Mouse (Mus musculus): ENCODE measurements around the gene Rer1. TPM values are rescaled to one million over a fixed set of nuclear protein-coding genes. Genes with fewer than 3 reads are reported as not detected.

The Rer1 gene
- polyA plus RNA-seq, 1 experiment from 2014 or later = 157 TPM

- peaks cover 65% of the 10 kb centered on the region for H3K36me3 ChIP-seq
- H3K9me3 ChIP-seq (replicated peaks) = no peaks in the 10 kb centered on the region
- H3K4me3 ChIP-seq (replicated peaks) = no peak overlapping the region
- no peak overlapping the region for H3K9ac ChIP-seq
- H3K27ac ChIP-seq (replicated peaks) = no peak overlapping the region
- no peaks in the 10 kb centered on the region for H3K27me3 ChIP-seq
- no peak for ATAC-seq (ENCODE audit: insufficient number of reproducible peaks, low FRiP score, low TSS enrichment, low read depth)
- peaks cover 25% of the 10 kb centered on the region for H3K4me1 ChIP-seq
- WGBS = 87% methylated on average over 13 of the region's 13 CpGs
- H3K4me2 ChIP-seq (replicated peaks) = no peak overlapping the region
Measured at GRCm38 (mm10) chr4:155070199-155070598, 16.0 kb downstream of the Rer1 start.

GRCm38 (mm10) chr4:155069191-155069590, 17.0 kb downstream of the Rer1 start:
- Histone ChIP-seq H3K4me1 (peaks cover 29% of the 10 kb centered on the region), H3K27me3 (no peaks in the 10 kb centered on the region), H3K9me3 (replicated peaks) (no peaks in the 10 kb centered on the region), H3K36me3 (peaks cover 55% of the 10 kb centered on the region), H3K9ac (no peak overlapping the region), H3K4me2 (replicated peaks) (no peak overlapping the region), H3K27ac (replicated peaks) (no peak overlapping the region), H3K4me3 (replicated peaks) (no peak overlapping the region)
- no peak for ATAC-seq (ENCODE audit: insufficient number of reproducible peaks, low FRiP score, low TSS enrichment, low read depth)
- 86% methylated on average over 6 of the region's 6 CpGs for WGBS

- peaks cover 49% of the 10 kb centered on the region for H3K36me3 ChIP-seq
- H3K4me1 ChIP-seq = peaks cover 33% of the 10 kb centered on the region
- no peak for ATAC-seq (ENCODE audit: insufficient number of reproducible peaks, low FRiP score, low TSS enrichment, low read depth)
- H3K4me2 ChIP-seq (replicated peaks) = peak overlapping the region; percentile 68
- H3K27me3 ChIP-seq = no peaks in the 10 kb centered on the region
- H3K4me3 ChIP-seq (replicated peaks) = peak overlapping the region; percentile 63; the same call in 1 of the 2 replicates
- WGBS = 89% methylated on average over 20 of the region's 20 CpGs
- H3K9me3 ChIP-seq (replicated peaks) = no peaks in the 10 kb centered on the region
- no peak overlapping the region for H3K27ac ChIP-seq (replicated peaks)
- H3K9ac ChIP-seq = 0 out of 2 replicates have a peak overlapping the region, but pooled peaks have one; percentile 81
Measured at GRCm38 (mm10) chr4:155068357-155068972, 17.7 kb downstream of the Rer1 start.

GRCm38 (mm10) chr4:155066834-155067522, 19.2 kb downstream of the Rer1 start, which contains the start of gene Pex10:
Gene Pex10, plus strand, starts transcription at chr4:155067016.
- ATAC-seq (ENCODE audit: insufficient number of reproducible peaks, low FRiP score, low TSS enrichment, low read depth) = peak; percentile 92
- under 1% methylated on average over 48 of the region's 48 CpGs for WGBS

GRCm38 (mm10) chr4:155065970-155066833, 20.0 kb downstream of the Rer1 start:
- Histone ChIP-seq H3K4me1 (peaks cover 48% of the 10 kb centered on the region), H3K9me3 (replicated peaks) (no peaks in the 10 kb centered on the region), H3K4me2 (replicated peaks) (peak overlapping the region; percentile 68), H3K27me3 (no peaks in the 10 kb centered on the region), H3K27ac (replicated peaks) (peak overlapping the region; percentile 87), H3K36me3 (peaks cover 28% of the 10 kb centered on the region), H3K9ac (0 out of 2 replicates have a peak overlapping the region, but pooled peaks have one; percentile 12), H3K4me3 (replicated peaks) (peak overlapping the region; percentile 63)
- ATAC-seq (ENCODE audit: insufficient number of reproducible peaks, low FRiP score, low TSS enrichment, low read depth) = peak; percentile 32; the same call in 1 of the 2 replicates
- 2% methylated on average over 15 of the region's 15 CpGs for WGBS

More at GRCm38 (mm10) chr4:155066834-155067522, 19.2 kb downstream of the Rer1 start, which contains the start of gene Pex10:
- H3K4me2 ChIP-seq (replicated peaks) = peak within 1 kb of the TSS; percentile 68
- no peaks in the 10 kb centered on the region for H3K27me3 ChIP-seq
- H3K4me1 ChIP-seq = peaks cover 41% of the 10 kb centered on the region
- H3K36me3 ChIP-seq = peaks cover 36% of the 10 kb centered on the region
- H3K27ac ChIP-seq (replicated peaks) = peak within 1 kb of the TSS; percentile 87
- peak within 1 kb of the TSS; percentile 63 for H3K4me3 ChIP-seq (replicated peaks)
- no peaks in the 10 kb centered on the region for H3K9me3 ChIP-seq (replicated peaks)
- peak within 1 kb of the TSS; percentile 81 for H3K9ac ChIP-seq

GRCm38 (mm10) chr4:155064474-155064873, 21.7 kb downstream of the Rer1 start:
- H3K4me3 ChIP-seq (replicated peaks) = no peak overlapping the region
- H3K4me1 ChIP-seq = peaks cover 53% of the 10 kb centered on the region
- no peaks in the 10 kb centered on the region for H3K9me3 ChIP-seq (replicated peaks)
- H3K27me3 ChIP-seq = no peaks in the 10 kb centered on the region
- peak overlapping the region; percentile 22; the same call in 1 of the 2 replicates for H3K4me2 ChIP-seq (replicated peaks)
- no peak for ATAC-seq (ENCODE audit: insufficient number of reproducible peaks, low FRiP score, low TSS enrichment, low read depth)
- WGBS = 50% methylated on average over 2 of the region's 2 CpGs
- peak overlapping the region; percentile 85 for H3K27ac ChIP-seq (replicated peaks)
- peaks cover 11% of the 10 kb centered on the region for H3K36me3 ChIP-seq
- no peak overlapping the region for H3K9ac ChIP-seq

GRCm38 (mm10) chr4:155063895-155064294, 22.3 kb downstream of the Rer1 start:
- ATAC-seq (ENCODE audit: insufficient number of reproducible peaks, low FRiP score, low TSS enrichment, low read depth) = 0 out of 2 replicates have a peak, but pooled peaks have one; percentile 21
- peak overlapping the region; percentile 22; the same call in 1 of the 2 replicates for H3K4me2 ChIP-seq (replicated peaks)
- WGBS = 25% methylated on average over 3 of the region's 3 CpGs

GRCm38 (mm10) chr4:155058325-155058724, 27.9 kb downstream of the Rer1 start:
- H3K36me3 ChIP-seq = no peaks in the 10 kb centered on the region
- peaks cover 43% of the 10 kb centered on the region for H3K4me1 ChIP-seq
- H3K27ac ChIP-seq (replicated peaks) = peak overlapping the region; percentile 74; the same call in 1 of the 2 replicates
- H3K9me3 ChIP-seq (replicated peaks) = no peaks in the 10 kb centered on the region
- no peak overlapping the region for H3K9ac ChIP-seq
- no peaks in the 10 kb centered on the region for H3K27me3 ChIP-seq
- H3K4me3 ChIP-seq (replicated peaks) = no peak overlapping the region
- no peak overlapping the region for H3K4me2 ChIP-seq (replicated peaks)
- WGBS = 23% methylated on average over 10 of the region's 10 CpGs
- no peak for ATAC-seq (ENCODE audit: insufficient number of reproducible peaks, low FRiP score, low TSS enrichment, low read depth)

More at GRCm38 (mm10) chr4:155063895-155064294, 22.3 kb downstream of the Rer1 start:
- Histone ChIP-seq H3K27ac (replicated peaks) (peak overlapping the region; percentile 85), H3K4me3 (replicated peaks) (peak overlapping the region; percentile 13), H3K27me3 (no peaks in the 10 kb centered on the region), H3K9me3 (replicated peaks) (no peaks in the 10 kb centered on the region), H3K9ac (no peak overlapping the region), H3K4me1 (peaks cover 49% of the 10 kb centered on the region), H3K36me3 (peaks cover 5% of the 10 kb centered on the region)

GRCm38 (mm10) chr4:155056724-155057123, 29.5 kb downstream of the Rer1 start, which contains the start of gene Plch2:
Gene Plch2, minus strand, starts transcription at chr4:155056784.
- Histone ChIP-seq H3K27ac (replicated peaks) (peak within 1 kb of the TSS; percentile 74), H3K4me1 (peaks cover 40% of the 10 kb centered on the region), H3K4me2 (replicated peaks) (peak within 1 kb of the TSS; percentile 39), H3K9ac (peak within 1 kb of the TSS; percentile 9; the same call in 1 of the 2 replicates), H3K36me3 (no peaks in the 10 kb centered on the region), H3K4me3 (replicated peaks) (peak within 1 kb of the TSS; percentile 23), H3K9me3 (replicated peaks) (no peaks in the 10 kb centered on the region), H3K27me3 (no peaks in the 10 kb centered on the region)
- WGBS = 41% methylated on average over 10 of the region's 10 CpGs
- peak; percentile 20; the same call in 1 of the 2 replicates for ATAC-seq (ENCODE audit: insufficient number of reproducible peaks, low FRiP score, low TSS enrichment, low read depth)

GRCm38 (mm10) chr4:155050116-155050515, 36.1 kb downstream of the Rer1 start:
- no peak overlapping the region for H3K27ac ChIP-seq (replicated peaks)
- no peak overlapping the region for H3K9ac ChIP-seq
- H3K4me3 ChIP-seq (replicated peaks) = no peak overlapping the region
- peaks cover 13% of the 10 kb centered on the region for H3K27me3 ChIP-seq
- WGBS = 67% methylated on average over 7 of the region's 7 CpGs
- no peak for ATAC-seq (ENCODE audit: insufficient number of reproducible peaks, low FRiP score, low TSS enrichment, low read depth)
- no peaks in the 10 kb centered on the region for H3K36me3 ChIP-seq
- no peak overlapping the region for H3K4me2 ChIP-seq (replicated peaks)
- no peaks in the 10 kb centered on the region for H3K9me3 ChIP-seq (replicated peaks)
- H3K4me1 ChIP-seq = peaks cover 11% of the 10 kb centered on the region
